Mouse (Mus musculus) forebrain, postnatal 0 days (tissue): ENCODE results near the gene 4930438A08Rik. TPM values are rescaled to one million over a fixed set of nuclear protein-coding genes. Genes with fewer than 3 reads are reported as not detected.
"Not testable (repeated sequence)": the region's sequence is repeated elsewhere in the genome, so short reads cannot be mapped to it uniquely, and the experiment has no call there.

ENCODE experiments used
- ATAC-seq: fragments of 200-750 bp; cut with Nextera tagmentation; 2 replicates; pipeline ENCODE4 v1.8.0; 2017; ENCODE audit warnings: mild to moderate bottlenecking, moderate library complexity
- DNase-seq: peaks from one replicate; pipeline ENCODE4 v3.0.0-alpha.2; 2015
- H3K27ac ChIP-seq: fragments of 300-500 bp; sonication (generic); 2 replicates; pipeline ENCODE4 v1.5.1; 2014; ENCODE audit warnings: low read depth, mild to moderate bottlenecking, antibody characterized with exemption, low read length, moderate library complexity, mixed read lengths
- H3K27me3 ChIP-seq: fragments of 300-500 bp; sonication (generic); 2 replicates; pipeline ENCODE4 v1.6.1; 2014; ENCODE audit warnings: mild to moderate bottlenecking, low read length, mixed read lengths; ENCODE audit not compliant: insufficient read depth
- H3K36me3 ChIP-seq: fragments of 300-500 bp; sonication (generic); 2 replicates; pipeline ENCODE4 v1.6.1; 2014; ENCODE audit warnings: mild to moderate bottlenecking, moderate library complexity; ENCODE audit not compliant: insufficient read depth
- H3K4me1 ChIP-seq: fragments of 300-500 bp; sonication (generic); 2 replicates; pipeline ENCODE4 v1.6.1; 2014; ENCODE audit warnings: antibody characterized with exemption; ENCODE audit not compliant: insufficient read depth
- H3K4me2 ChIP-seq: fragments of 300-500 bp; sonication (generic); 2 replicates; pipeline ENCODE4 v1.6.1; 2014; ENCODE audit warnings: low read depth, mild to moderate bottlenecking, moderate library complexity
- H3K4me3 ChIP-seq: fragments of 300-500 bp; sonication (generic); 2 replicates; pipeline ENCODE4 v1.5.1; 2014; ENCODE audit warnings: low read depth, low read length, mixed read lengths
- H3K9ac ChIP-seq: fragments of 300-500 bp; sonication (generic); 2 replicates; pipeline ENCODE4 v1.6.1; 2014; ENCODE audit warnings: mild to moderate bottlenecking
- H3K9me3 ChIP-seq: fragments of 300-500 bp; sonication (generic); 2 replicates; pipeline ENCODE4 v1.6.1; 2016; ENCODE audit warnings: low read length
- CTCF ChIP-seq: sonication (generic); IDR thresholded peaks from 2 replicates; pipeline ENCODE4 v1.5.1; 2016; ENCODE audit warnings: antibody characterized with exemption, control low read depth, low read depth
- WGBS: fragments of 180-500 bp; shearing (Covaris S2); extraction: QIAGEN DNeasy Blood & Tissue Kit; methylation state at CpG from one replicate; pipeline ENCODE4 v1.1.7; 2014; 5-methylcytosine and 5-hydroxymethylcytosine counted together
- polyA plus RNA-seq: library from polyadenylated mRNA; unstranded; fragments of >200 nt; fragmentation: Nextera tagmentation; extraction: Ambion mirVana; gene quantifications from 2 replicates; pipeline ENCODE4 v1.2.1, GENCODE M21; 2015
- total RNA-seq: library from RNA; depleted of rRNA; stranded (reverse); fragments of >200 nt; gene quantifications from 2 replicates; pipeline ENCODE4 v1.2.3, GENCODE M21; 2014

4930438A08Rik gene
- total and polyA plus RNA-seq, 2 experiments from 2014 or later: not detected

- peak overlapping the region; percentile 59 for H3K4me2 ChIP-seq
- no peaks in the 10 kb centered on the region for H3K27me3 ChIP-seq
- H3K4me1 ChIP-seq: peaks cover 1% of the 10 kb centered on the region; the same call in 1 of the 2 replicates
- DNase-seq (peak; percentile 98), ATAC-seq (peak; percentile 93)
- peak; percentile 86 for TF ChIP-seq CTCF
- peak overlapping the region; percentile 50 for H3K9ac ChIP-seq
- 1% methylated on average over 36 of the region's 36 CpGs for WGBS
- H3K27ac ChIP-seq: peak overlapping the region; percentile 82
- peak overlapping the region; percentile 46 for H3K4me3 ChIP-seq
- no peaks in the 10 kb centered on the region for H3K9me3 ChIP-seq
- H3K36me3 ChIP-seq: no peaks in the 10 kb centered on the region
These were observed 27.5 kb downstream of the 4930438A08Rik start for GRCm38 (mm10) chr11:58301837-58302754.

- Histone ChIP-seq H3K36me3 (no peaks in the 10 kb centered on the region), H3K4me3 (peak overlapping the region; percentile 46), H3K27ac (peak overlapping the region; percentile 82), H3K4me2 (peak overlapping the region; percentile 59), H3K9ac (peak overlapping the region; percentile 50), H3K9me3 (no peaks in the 10 kb centered on the region), H3K27me3 (no peaks in the 10 kb centered on the region), H3K4me1 (peaks cover 7% of the 10 kb centered on the region)
- ATAC-seq: no peak
- TF ChIP-seq CTCF: no peak
- WGBS: 2% methylated on average over 26 of the region's 26 CpGs
- no peak for DNase-seq
These were observed 28.3 kb downstream of the 4930438A08Rik start for GRCm38 (mm10) chr11:58302774-58303445.

GRCm38 (mm10) chr11:58303594-58303993 lies 29.0 kb downstream of the 4930438A08Rik start:
- Histone ChIP-seq H3K4me3 (peak overlapping the region; percentile 14; the same call in 1 of the 2 replicates), H3K36me3 (no peaks in the 10 kb centered on the region), H3K27me3 (no peaks in the 10 kb centered on the region), H3K4me2 (peak overlapping the region; percentile 59), H3K4me1 (peaks cover 7% of the 10 kb centered on the region), H3K9me3 (no peaks in the 10 kb centered on the region), H3K27ac (no peak overlapping the region), H3K9ac (no peak overlapping the region; the same call in 1 of the 2 replicates)
- no peak for TF ChIP-seq CTCF
- DNase-seq (no peak), ATAC-seq (no peak)
- WGBS: 15% methylated on average over 7 of the region's 7 CpGs

GRCm38 (mm10) chr11:58305299-58305698 lies 30.7 kb downstream of the 4930438A08Rik start:
- H3K4me1 ChIP-seq, H3K27me3 ChIP-seq, DNase-seq, H3K4me3 ChIP-seq, H3K9ac ChIP-seq, H3K4me2 ChIP-seq, H3K9me3 ChIP-seq, ATAC-seq, H3K36me3 ChIP-seq, H3K27ac ChIP-seq: not testable (repeated sequence)
- 97% methylated on average over 8 of the region's 8 CpGs for WGBS

GRCm38 (mm10) chr11:58306860-58307308 lies 32.3 kb downstream of the 4930438A08Rik start, which contains the start of gene Zfp692:
TSS of gene Zfp692 (plus strand) at chr11:58307069.
- Histone ChIP-seq H3K9me3 (no peaks in the 10 kb centered on the region), H3K4me1 (peaks cover 7% of the 10 kb centered on the region), H3K27me3 (no peaks in the 10 kb centered on the region), H3K27ac (peak within 1 kb of the TSS; percentile 73), H3K4me2 (peak within 1 kb of the TSS; percentile 74), H3K9ac (peak within 1 kb of the TSS; percentile 49), H3K4me3 (peak within 1 kb of the TSS; percentile 34), H3K36me3 (0 out of 2 replicates have a peak, but pooled peaks cover 6% of the 10 kb centered on the region)
- no peak; the same call in 1 of the 2 replicates for TF ChIP-seq CTCF
- peak; percentile 98 for DNase-seq
- peak; percentile 90 for ATAC-seq
- under 1% methylated on average over 34 of the region's 34 CpGs for WGBS

GRCm38 (mm10) chr11:58307411-58308080 lies 32.9 kb downstream of the 4930438A08Rik start:
- 1% methylated on average over 42 of the region's 42 CpGs for WGBS
- H3K36me3 ChIP-seq: 0 out of 2 replicates have a peak, but pooled peaks cover 6% of the 10 kb centered on the region
- peak overlapping the region; percentile 34 for H3K4me3 ChIP-seq
- peak; percentile 68 for DNase-seq
- H3K27me3 ChIP-seq: no peaks in the 10 kb centered on the region
- peak overlapping the region; percentile 74 for H3K4me2 ChIP-seq
- H3K4me1 ChIP-seq: peaks cover 7% of the 10 kb centered on the region
- H3K9ac ChIP-seq: peak overlapping the region; percentile 49
- no peaks in the 10 kb centered on the region for H3K9me3 ChIP-seq
- TF ChIP-seq CTCF: 0 out of 2 replicates have a peak, but pooled peaks have one; percentile 16
- peak overlapping the region; percentile 73 for H3K27ac ChIP-seq
- peak; percentile 38 for ATAC-seq
